Mouse (Mus musculus) kidney, adult 8-10 months (tissue): ENCODE measurements at regions not wholly inside any gene's neighbourhood (a gene's known extent, or its start where the extent isn't known, plus 50 kb on each side); places are given as distances from the start of the nearest gene placed in this dataset.
A peak's percentile ranks its signal among the peaks of the same experiment; 100 is the strongest.
"Not testable (repeated sequence)": the region's sequence is repeated elsewhere in the genome, so short reads cannot be mapped to it uniquely, and the experiment has no call there.

Experiments
- DNase-seq, 2 experiments: peaks; one replicate each; pipeline ENCODE4 v3.0.0; 2022

- DNase-seq: no peak
These were observed 570.8 kb upstream of the Smc2 start for GRCm38 (mm10) chr4:51868250-51868649.

- DNase-seq: not testable (repeated sequence)
These were observed 570.3 kb upstream of the Smc2 start for GRCm38 (mm10) chr4:51868716-51869115.

- no peak for DNase-seq
These were observed 553.6 kb upstream of the Smc2 start for GRCm38 (mm10) chr4:51885460-51885859.

- DNase-seq: no peak
These were observed 549.8 kb upstream of the Smc2 start for GRCm38 (mm10) chr4:51889280-51889679.

- DNase-seq: no peak
These were observed 510.8 kb upstream of the Smc2 start for GRCm38 (mm10) chr4:51928245-51928644.

GRCm38 (mm10) chr4:51969751-51970150 is 469.3 kb upstream of the Smc2 start:
- no peak for DNase-seq

GRCm38 (mm10) chr4:51978962-51979361 is 460.1 kb upstream of the Smc2 start:
- no peak for DNase-seq

- no peak for DNase-seq
These were observed 446.6 kb upstream of the Smc2 start for GRCm38 (mm10) chr4:51992482-51992881.

GRCm38 (mm10) chr4:52036765-52037353 is 402.2 kb upstream of the Smc2 start:
- no peak for DNase-seq

GRCm38 (mm10) chr4:52043404-52043803 is 395.6 kb upstream of the Smc2 start:
- DNase-seq: no peak

- DNase-seq: no peak
These were observed 388.1 kb upstream of the Smc2 start for GRCm38 (mm10) chr4:52050948-52051347.

- no peak for DNase-seq
These were observed 383.0 kb upstream of the Smc2 start for GRCm38 (mm10) chr4:52056031-52056430.

- DNase-seq: no peak
These were observed 379.0 kb upstream of the Smc2 start for GRCm38 (mm10) chr4:52060031-52060430.

- no peak for DNase-seq
These were observed 339.9 kb upstream of the Smc2 start for GRCm38 (mm10) chr4:52099187-52099586.

- no peak for DNase-seq
These were observed 333.2 kb upstream of the Smc2 start for GRCm38 (mm10) chr4:52105887-52106286.

- no peak for DNase-seq
These were observed 321.2 kb upstream of the Smc2 start for GRCm38 (mm10) chr4:52117765-52118290.

- DNase-seq: no peak
These were observed 320.5 kb upstream of the Smc2 start for GRCm38 (mm10) chr4:52118439-52119072.

GRCm38 (mm10) chr4:52152565-52153164 is 286.4 kb upstream of the Smc2 start:
- DNase-seq: peak in 1 of 2 experiments; percentile 5

- no peak for DNase-seq
These were observed 262.8 kb upstream of the Smc2 start for GRCm38 (mm10) chr4:52176240-52176639.

GRCm38 (mm10) chr4:52197777-52198176 is 241.3 kb upstream of the Smc2 start:
- no peak for DNase-seq

- DNase-seq: no peak
These were observed 228.4 kb upstream of the Smc2 start for GRCm38 (mm10) chr4:52210601-52211000.

GRCm38 (mm10) chr4:52211022-52211421 is 228.0 kb upstream of the Smc2 start:
- DNase-seq: no peak

- DNase-seq: no peak
These were observed 225.7 kb upstream of the Smc2 start for GRCm38 (mm10) chr4:52213363-52213762.
